Mouse (Mus musculus): ENCODE measurements around the gene Gm11756. TPM values are rescaled to one million over a fixed set of nuclear protein-coding genes. Genes with fewer than 3 reads are reported as not detected.
"Not testable (repeated sequence)": the region's sequence is repeated elsewhere in the genome, so short reads cannot be mapped to it uniquely, and the experiment has no call there.

Gene Gm11756
- 0.24 and 0.37 TPM in 2 replicates for polyA plus RNA-seq (2016; fragmentation: Nextera tagmentation; extraction: Ambion mirVana)

- WGBS = 80% methylated on average over 6 of the region's 6 CpGs
- H3K4me2 ChIP-seq; H3K9ac ChIP-seq (replicated peaks); H3K27me3 ChIP-seq; H3K9me3 ChIP-seq; H3K4me1 ChIP-seq (replicated peaks); H3K4me3 ChIP-seq (replicated peaks); H3K27ac ChIP-seq; ATAC-seq (ENCODE audit: insufficient number of reproducible peaks, insufficient read depth, low FRiP score, low TSS enrichment, low read depth); H3K36me3 ChIP-seq: not testable (repeated sequence)
Observed at GRCm38 (mm10) chr4:73920660-73921059, at the start of gene Gm11756. TSS of gene Gm11756 (minus strand) at chr4:73920760.

GRCm38 (mm10) chr4:73950375-73950896, 29.9 kb upstream of the Gm11756 start, which contains the start of gene 2310002L09Rik:
TSS of gene 2310002L09Rik (minus strand) at chr4:73950846.
- H3K4me2 ChIP-seq = no peak within 1 kb of the TSS
- ATAC-seq (ENCODE audit: insufficient number of reproducible peaks, insufficient read depth, low FRiP score, low TSS enrichment, low read depth) = no peak

GRCm38 (mm10) chr4:73905853-73906252, 14.7 kb downstream of the Gm11756 start, which contains the start of gene Gm13871:
TSS of gene Gm13871 (minus strand) at chr4:73905953.
- not testable (repeated sequence) for H3K27ac ChIP-seq; H3K9me3 ChIP-seq; H3K4me3 ChIP-seq (replicated peaks); H3K4me2 ChIP-seq; ATAC-seq (ENCODE audit: insufficient number of reproducible peaks, insufficient read depth, low FRiP score, low TSS enrichment, low read depth); H3K4me1 ChIP-seq (replicated peaks); H3K27me3 ChIP-seq; H3K9ac ChIP-seq (replicated peaks); H3K36me3 ChIP-seq
- WGBS = no CpG with 5 or more reads among the region's 4 CpGs

More at GRCm38 (mm10) chr4:73950375-73950896, 29.9 kb upstream of the Gm11756 start, which contains the start of gene 2310002L09Rik:
- no peaks in the 10 kb centered on the region for H3K4me1 ChIP-seq (replicated peaks)
- H3K9ac ChIP-seq (replicated peaks) = no peak within 1 kb of the TSS
- no peaks in the 10 kb centered on the region for H3K9me3 ChIP-seq
- H3K4me3 ChIP-seq (replicated peaks) = no peak within 1 kb of the TSS
- no peak within 1 kb of the TSS for H3K27ac ChIP-seq
- 81% methylated on average over 8 of the region's 8 CpGs for WGBS
- H3K27me3 ChIP-seq = no peaks in the 10 kb centered on the region
- no peaks in the 10 kb centered on the region for H3K36me3 ChIP-seq

GRCm38 (mm10) chr4:73891012-73891411, 29.5 kb downstream of the Gm11756 start, which contains the start of gene Gm11757:
TSS of gene Gm11757 (minus strand) at chr4:73891112.
- not testable (repeated sequence) for H3K9ac ChIP-seq (replicated peaks); H3K27ac ChIP-seq; H3K27me3 ChIP-seq; H3K4me1 ChIP-seq (replicated peaks); ATAC-seq (ENCODE audit: insufficient number of reproducible peaks, insufficient read depth, low FRiP score, low TSS enrichment, low read depth); H3K36me3 ChIP-seq; H3K9me3 ChIP-seq; H3K4me2 ChIP-seq; H3K4me3 ChIP-seq (replicated peaks)
- WGBS = no CpG with 5 or more reads among the region's 4 CpGs

GRCm38 (mm10) chr4:73876166-73876565, 44.4 kb downstream of the Gm11756 start, which contains the start of gene Gm11758:
TSS of gene Gm11758 (minus strand) at chr4:73876266.
- H3K27me3 ChIP-seq; H3K9me3 ChIP-seq; H3K4me2 ChIP-seq; H3K36me3 ChIP-seq; H3K27ac ChIP-seq; H3K4me3 ChIP-seq (replicated peaks); ATAC-seq (ENCODE audit: insufficient number of reproducible peaks, insufficient read depth, low FRiP score, low TSS enrichment, low read depth); H3K9ac ChIP-seq (replicated peaks); H3K4me1 ChIP-seq (replicated peaks): not testable (repeated sequence)
- no CpG with 5 or more reads among the region's 4 CpGs for WGBS

Other genes starting within 250 kb of the Gm11756 start
- gene Gm428, start 237.2 kb downstream of the Gm11756 start, polyA plus RNA-seq (2016; fragmentation: Nextera tagmentation; extraction: Ambion mirVana) = not detected in 2 replicates
- 1.4 and 1.5 TPM in 2 replicates for gene Rasef, start 129.8 kb downstream of the Gm11756 start, polyA plus RNA-seq (2016; fragmentation: Nextera tagmentation; extraction: Ambion mirVana)
- gene Gm11758, start 44.5 kb downstream of the Gm11756 start, polyA plus RNA-seq (2016; fragmentation: Nextera tagmentation; extraction: Ambion mirVana) = not detected in 2 replicates
- gene Gm11757, start 29.6 kb downstream of the Gm11756 start, polyA plus RNA-seq (2016; fragmentation: Nextera tagmentation; extraction: Ambion mirVana) = not detected in 2 replicates
- gene Gm13871, start 14.8 kb downstream of the Gm11756 start, polyA plus RNA-seq (2016; fragmentation: Nextera tagmentation; extraction: Ambion mirVana) = not detected in 2 replicates
- gene 2310002L09Rik, start 30.1 kb upstream of the Gm11756 start, polyA plus RNA-seq (2016; fragmentation: Nextera tagmentation; extraction: Ambion mirVana) = 6.1 and 7.0 TPM in 2 replicates
- gene Frmd3, start 92.7 kb upstream of the Gm11756 start, polyA plus RNA-seq (2016; fragmentation: Nextera tagmentation; extraction: Ambion mirVana) = 3.0 and 3.1 TPM in 2 replicates

Measured in limb, embryonic 12.5 days (tissue).